Mouse (Mus musculus) bone marrow macrophage, adult 2 months (primary cell): ENCODE measurements around the gene Clint1. TPM values are rescaled to one million over a fixed set of nuclear protein-coding genes. Genes with fewer than 3 reads are reported as not detected.

ENCODE experiments used
- H3K27ac ChIP-seq: 2 replicates; pipeline ENCODE4 v1.5.1; 2012; ENCODE audit warnings: low read depth, low read length; ENCODE audit not compliant: insufficient read depth
- H3K4me1 ChIP-seq: 2 replicates; pipeline ENCODE4 v1.6.1; 2012; ENCODE audit warnings: low read length; ENCODE audit not compliant: control insufficient read depth, insufficient read depth
- H3K4me3 ChIP-seq: 2 replicates; pipeline ENCODE4 v1.5.1; 2012; ENCODE audit warnings: mild to moderate bottlenecking, low read length, moderate library complexity; ENCODE audit not compliant: insufficient read depth
- CTCF ChIP-seq: IDR thresholded peaks from 2 replicates; pipeline ENCODE4 v1.5.1; 2012; ENCODE audit warnings: low read depth, mild to moderate bottlenecking, low read length, moderate library complexity
- POLR2A ChIP-seq: IDR thresholded peaks from 2 replicates; pipeline ENCODE4 v1.6.1; 2012; ENCODE audit warnings: mild to moderate bottlenecking, low read depth, low read length, borderline replicate concordance
- polyA plus RNA-seq: library from polyadenylated mRNA; stranded (reverse); fragments of >200 nt; gene quantifications from 2 replicates; pipeline ENCODE4 v1.2.4, GENCODE M21; 2012; ENCODE audit not compliant: missing spikeins, insufficient read depth, insufficient read length

The Clint1 gene
- polyA plus RNA-seq, 1 experiment = 67.7 TPM

DNA sequence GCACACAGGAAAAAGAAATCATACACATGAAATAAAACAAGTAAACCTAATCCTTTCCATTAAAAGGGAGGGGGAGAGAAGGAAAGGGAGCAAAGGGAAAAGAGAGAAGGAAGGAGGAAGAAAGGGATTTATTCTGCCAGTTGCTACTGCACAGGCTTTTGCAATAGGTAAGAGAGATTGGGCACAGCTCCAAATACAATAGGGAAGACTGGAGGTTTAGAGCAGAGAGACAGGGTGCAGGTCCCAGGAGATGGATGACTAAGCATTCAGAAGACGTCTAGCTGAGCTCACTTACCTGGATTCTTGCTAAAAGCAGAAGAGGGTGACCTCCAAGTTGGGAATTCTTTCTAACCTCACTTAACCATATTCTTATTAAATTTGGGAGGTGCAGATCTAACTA is 35.1 kb upstream of the Clint1 start:
- Histone ChIP-seq H3K4me3 (no peak overlapping the region), H3K27ac (no peak overlapping the region), H3K4me1 (no peaks in the 10 kb centered on the region)
- TF ChIP-seq CTCF = no peak
- TF ChIP-seq POLR2A = no peak

DNA sequence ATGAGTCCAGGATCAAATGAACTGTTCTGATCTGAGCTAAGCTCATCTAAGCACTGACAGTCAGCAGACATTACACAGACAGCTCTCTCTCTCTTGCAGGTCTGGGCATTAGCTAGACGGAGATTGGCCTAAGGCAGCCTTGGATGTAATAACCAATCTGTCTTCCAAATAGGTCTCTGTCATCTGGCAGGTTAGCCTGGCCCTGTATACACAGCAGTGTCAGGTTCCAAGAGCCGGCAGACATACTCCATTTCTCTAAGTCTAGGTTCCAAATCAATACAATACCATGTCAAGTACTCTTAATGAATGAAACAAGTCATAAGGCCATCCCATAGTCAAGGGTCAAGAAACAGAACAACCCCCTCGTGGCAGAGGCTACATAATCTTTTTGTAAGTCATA is 33.9 kb upstream of the Clint1 start:
- no peak overlapping the region for H3K4me3 ChIP-seq
- no peaks in the 10 kb centered on the region for H3K4me1 ChIP-seq
- TF ChIP-seq POLR2A (no peak), CTCF (no peak)
- no peak overlapping the region for H3K27ac ChIP-seq

DNA sequence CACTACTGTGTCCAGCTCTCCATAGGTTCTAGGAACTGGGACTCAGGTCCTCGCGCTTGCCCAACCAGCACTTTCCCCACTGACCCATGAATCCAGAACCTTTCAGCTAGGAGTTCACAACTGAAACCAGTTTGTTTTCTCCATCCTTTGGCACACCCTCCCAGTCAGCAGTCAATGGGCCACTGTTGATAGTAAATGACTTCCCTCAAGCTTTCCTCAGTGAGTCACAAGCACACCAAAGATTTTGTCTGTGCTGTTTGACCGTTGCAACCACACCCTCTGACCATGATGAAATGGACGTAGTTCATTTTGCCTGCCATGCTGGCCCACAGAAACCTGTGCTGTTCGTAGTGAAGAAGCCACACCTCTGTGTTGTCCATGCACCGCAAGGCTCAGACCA is 30.9 kb upstream of the Clint1 start:
- TF ChIP-seq POLR2A = no peak
- no peak for TF ChIP-seq CTCF
- Histone ChIP-seq H3K4me3 (no peak overlapping the region), H3K4me1 (no peaks in the 10 kb centered on the region), H3K27ac (no peak overlapping the region)

DNA sequence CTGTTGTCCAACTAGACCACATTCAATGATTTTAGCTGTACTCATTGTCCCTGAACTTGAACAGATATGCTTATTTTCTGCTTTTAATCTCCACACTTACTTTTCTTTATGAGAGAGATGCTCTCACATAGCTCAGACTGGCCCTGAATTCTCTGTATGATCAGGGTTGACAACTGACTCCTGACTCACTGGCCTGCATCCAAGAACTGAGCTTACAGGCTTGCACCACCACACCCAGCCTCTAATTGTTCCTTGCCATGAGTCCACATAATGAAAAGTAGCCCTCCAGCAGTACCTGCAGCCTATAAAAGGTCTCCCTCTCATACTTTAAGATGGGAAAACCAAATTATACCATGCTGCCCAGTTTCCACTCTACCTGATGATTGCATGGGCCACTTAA is 21.7 kb upstream of the Clint1 start:
- H3K4me1 ChIP-seq = no peaks in the 10 kb centered on the region
- H3K4me3 ChIP-seq = no peak overlapping the region
- TF ChIP-seq CTCF (no peak), POLR2A (no peak)
- no peak overlapping the region for H3K27ac ChIP-seq

DNA sequence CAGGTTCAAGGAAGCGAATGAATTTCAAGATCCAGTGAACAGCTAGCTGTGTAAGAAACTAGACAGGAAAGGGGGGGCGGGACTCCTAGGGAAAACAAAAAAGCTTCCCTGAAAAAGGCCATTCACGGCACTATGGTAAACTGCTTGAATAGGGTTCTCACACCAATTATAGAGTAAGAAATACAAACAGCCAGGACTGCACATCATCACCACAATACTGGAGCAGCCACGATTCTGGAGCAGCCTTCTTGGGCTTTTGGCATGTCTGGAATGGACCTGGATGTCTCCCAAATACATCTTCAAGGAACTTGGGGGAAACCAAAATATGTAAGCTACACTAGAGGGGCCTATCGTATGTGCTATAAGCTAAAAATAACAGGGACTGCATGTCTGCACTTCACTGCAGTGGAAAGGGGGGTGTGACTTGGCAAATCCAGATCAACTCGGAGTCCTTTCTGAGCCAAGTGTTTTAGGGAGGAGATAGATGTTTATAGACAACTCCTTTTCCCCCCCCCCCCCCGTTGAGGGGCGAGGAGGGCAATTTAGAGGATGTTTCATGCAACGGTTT is 21.0 kb upstream of the Clint1 start:
- no peak overlapping the region for H3K4me3 ChIP-seq
- TF ChIP-seq POLR2A = no peak
- no peak for TF ChIP-seq CTCF

DNA sequence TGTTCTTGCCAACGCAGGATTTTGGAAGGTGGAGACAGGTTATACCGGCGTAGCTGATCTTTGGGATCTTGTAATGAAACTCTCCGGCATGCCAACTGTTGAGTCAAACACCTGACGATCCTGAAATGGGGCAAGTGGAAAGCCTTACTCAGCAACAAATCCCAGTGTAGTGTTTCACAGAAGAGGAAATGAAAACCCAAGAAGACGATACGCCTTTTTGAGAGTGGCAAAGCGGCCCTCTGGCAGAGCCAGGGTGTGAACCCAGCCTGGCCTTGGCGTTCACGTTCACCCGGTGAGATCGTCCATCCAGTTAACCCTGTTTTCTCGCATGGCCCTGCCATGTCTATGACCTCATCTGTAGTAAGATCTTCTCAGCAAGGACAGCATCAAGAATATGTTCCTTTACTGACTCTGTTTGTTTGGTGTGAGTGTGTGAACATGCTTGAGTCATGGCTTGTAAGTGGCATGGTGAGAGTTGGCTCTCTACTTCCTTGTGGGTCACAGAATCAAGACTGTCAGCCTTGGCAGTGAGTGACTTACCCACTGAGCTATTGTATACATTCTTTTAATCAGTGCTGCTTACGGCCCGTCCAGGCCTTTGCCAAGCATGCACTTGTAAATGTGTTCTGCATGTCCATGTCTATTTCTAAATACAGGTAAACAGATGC is 20.2 kb upstream of the Clint1 start:
- H3K27ac ChIP-seq = no peak overlapping the region
- TF ChIP-seq CTCF (no peak), POLR2A (no peak)
- H3K4me3 ChIP-seq = no peak overlapping the region
- no peaks in the 10 kb centered on the region for H3K4me1 ChIP-seq

More for the DNA sequence above, 21.0 kb upstream of the Clint1 start:
- Histone ChIP-seq H3K4me1 (no peaks in the 10 kb centered on the region), H3K27ac (no peak overlapping the region)

DNA sequence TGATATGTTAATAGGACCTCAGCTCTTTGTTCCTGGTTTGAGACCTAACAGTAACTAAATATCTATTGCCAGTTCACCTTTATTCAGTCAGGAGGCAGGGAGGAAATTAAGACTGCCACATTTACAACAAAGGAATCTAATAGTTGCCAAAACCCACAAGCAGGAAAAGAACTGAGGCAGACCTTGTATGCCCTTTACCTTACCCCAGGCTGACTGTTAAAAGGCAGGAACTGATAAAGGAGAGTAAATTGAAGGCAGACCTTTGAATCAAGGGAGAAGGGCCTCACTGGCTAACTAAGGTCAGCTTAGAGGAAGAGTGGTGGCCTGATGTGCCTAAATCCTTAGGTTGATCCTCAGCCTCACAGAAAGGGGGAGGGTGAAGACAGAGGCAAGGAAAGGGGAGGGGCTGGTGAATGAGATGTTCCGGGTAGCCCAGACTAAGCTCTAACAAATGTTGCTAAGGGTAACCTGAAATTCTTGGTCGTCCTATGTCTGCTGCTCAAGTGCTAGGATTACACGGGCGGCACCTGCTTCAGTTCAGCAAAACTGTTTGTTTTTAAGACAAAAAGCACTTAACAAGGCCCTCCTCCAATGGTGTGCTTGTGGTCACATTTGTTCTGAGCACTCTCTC is 16.1 kb upstream of the Clint1 start:
- Histone ChIP-seq H3K4me1 (no peaks in the 10 kb centered on the region), H3K27ac (no peak overlapping the region), H3K4me3 (no peak overlapping the region)
- TF ChIP-seq CTCF (no peak), POLR2A (no peak)

DNA sequence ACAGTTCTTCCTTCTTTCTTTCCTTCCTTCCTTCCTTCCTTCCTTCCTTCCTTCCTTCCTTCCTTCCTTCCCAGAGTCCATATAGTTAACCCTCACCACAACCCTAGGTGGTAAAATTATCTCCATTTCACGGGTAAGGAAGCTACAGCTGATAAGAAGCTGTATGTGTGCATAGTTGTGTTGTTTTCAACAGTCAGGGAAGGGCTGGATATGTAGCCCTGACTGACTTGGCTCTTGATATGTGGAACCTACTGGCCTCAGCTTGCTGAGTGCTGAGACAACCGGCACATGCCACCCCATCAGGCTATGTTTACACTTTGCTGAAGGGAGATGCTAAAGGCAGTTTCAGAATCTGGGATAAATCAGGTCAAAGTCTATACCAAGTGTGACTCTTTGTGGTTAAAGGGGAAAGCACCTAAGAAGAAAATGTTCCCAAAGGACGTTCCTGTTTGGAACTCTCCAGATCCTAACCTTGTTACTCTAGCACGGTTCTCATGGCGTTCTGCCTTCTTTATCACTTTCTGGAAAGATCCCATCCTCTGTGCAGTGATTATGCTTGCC is 14.5 kb upstream of the Clint1 start:
- Histone ChIP-seq H3K27ac (no peak overlapping the region), H3K4me3 (no peak overlapping the region), H3K4me1 (no peaks in the 10 kb centered on the region)
- TF ChIP-seq CTCF (no peak), POLR2A (no peak)

DNA sequence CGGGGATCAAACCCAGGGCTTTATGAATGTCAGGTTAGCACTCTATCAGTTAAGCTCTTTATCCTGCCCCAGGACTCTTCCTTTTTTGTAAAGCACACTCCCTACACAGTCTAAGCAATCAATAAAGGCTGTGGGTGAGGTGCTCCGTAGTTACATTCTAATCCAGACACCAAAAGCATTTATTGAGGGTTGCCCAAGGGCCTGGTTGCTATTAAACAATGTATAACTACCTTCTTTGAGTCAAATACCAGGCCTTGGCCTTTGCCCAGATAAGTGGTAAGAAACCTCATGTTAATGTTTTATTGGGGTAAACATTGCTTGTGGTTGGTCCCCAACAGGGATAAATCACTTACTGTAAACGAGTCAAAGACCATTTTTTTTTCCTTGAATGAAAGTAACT is 13.4 kb upstream of the Clint1 start:
- no peak overlapping the region for H3K27ac ChIP-seq
- no peak overlapping the region for H3K4me3 ChIP-seq
- no peak for TF ChIP-seq CTCF
- TF ChIP-seq POLR2A = no peak
- H3K4me1 ChIP-seq = no peaks in the 10 kb centered on the region

DNA sequence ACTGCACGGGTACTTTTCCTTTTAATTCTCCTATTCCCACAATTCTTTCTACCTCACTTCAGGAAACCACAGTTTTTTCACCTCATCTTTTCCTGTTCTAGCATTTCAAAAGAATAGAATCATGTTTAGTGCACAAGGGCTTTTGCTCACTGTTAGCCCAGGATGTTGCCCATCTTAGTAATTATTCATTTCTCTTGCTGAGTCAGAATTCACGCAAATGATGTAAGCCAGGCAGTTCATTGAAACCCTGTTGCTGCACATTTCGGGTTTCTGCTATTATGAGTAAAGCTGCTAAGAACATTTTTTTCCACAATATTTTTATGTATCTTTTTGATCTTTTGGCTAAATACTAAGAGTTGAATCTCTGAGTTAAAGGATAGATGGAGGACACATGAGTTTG is 11.5 kb upstream of the Clint1 start:
- H3K4me3 ChIP-seq = no peak overlapping the region
- TF ChIP-seq POLR2A (no peak), CTCF (no peak)
- H3K27ac ChIP-seq = no peak overlapping the region
- H3K4me1 ChIP-seq = no peaks in the 10 kb centered on the region

DNA sequence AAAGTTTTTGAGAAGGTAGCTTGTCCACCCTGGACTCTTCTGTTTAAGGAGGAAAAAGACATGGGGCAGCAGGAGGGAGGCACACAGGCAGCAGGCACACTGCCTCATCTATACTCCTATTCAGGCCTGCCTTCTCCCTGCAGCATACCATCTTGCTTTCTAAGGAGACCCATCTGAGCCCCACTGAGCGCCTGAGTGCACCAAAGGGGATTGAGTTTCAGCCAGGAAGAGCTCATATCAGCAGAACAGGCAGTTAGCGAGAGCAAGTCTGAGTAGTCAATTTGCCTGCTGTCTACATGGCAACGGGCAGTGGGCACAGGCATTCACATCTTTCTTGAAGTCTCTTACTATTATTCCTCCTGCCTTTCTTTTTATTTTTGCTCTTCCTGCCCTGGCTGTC is 5.8 kb upstream of the Clint1 start:
- no peak for TF ChIP-seq CTCF
- TF ChIP-seq POLR2A = no peak
- Histone ChIP-seq H3K27ac (no peak overlapping the region), H3K4me3 (no peak overlapping the region), H3K4me1 (no peaks in the 10 kb centered on the region)
